Mouse (Mus musculus) thymus, adult 2 months (tissue): ENCODE data around the gene Usp6nl.

Experiments
- CTCF ChIP-seq: fragments of 200-500 bp; IDR thresholded peaks from 2 replicates; pipeline ENCODE4 v1.5.1; 2012; ENCODE audit warnings: mild to moderate bottlenecking, control low read depth, low read length, moderate library complexity, borderline replicate concordance; ENCODE audit not compliant: control insufficient read depth, poor library complexity, insufficient read depth; ENCODE audit errors: extremely low read depth
- POLR2A ChIP-seq: fragments of 200-500 bp; IDR thresholded peaks from 2 replicates; pipeline ENCODE4 v1.6.1; 2012; ENCODE audit warnings: mild to moderate bottlenecking, low read length, control low read depth, moderate library complexity; ENCODE audit not compliant: control insufficient read depth, poor library complexity, insufficient read depth; ENCODE audit errors: extremely low read depth

GRCm38 (mm10) chr2:6412645-6413044, 90.2 kb downstream of the Usp6nl start:
- TF ChIP-seq CTCF (no peak), POLR2A (no peak)
